Mouse (Mus musculus): ENCODE measurements around the gene Phf7.
A peak's percentile ranks its signal among the peaks of the same experiment; 100 is the strongest.

- TF ChIP-seq CTCF (conservative IDR thresholded peaks at IDR 0.05; ENCODE audit: insufficient read depth, insufficient read length, low read depth, low read length) (peak; percentile 86), POLR2A (IDR thresholded peaks at IDR 0.05; ENCODE audit: low read depth, low read length) (no peak)
These were observed 17.0 kb downstream of the Phf7 start for GRCm38 (mm10) chr14:31233996-31234591.
